Mouse (Mus musculus): ENCODE data around the gene Hpdl. TPM values are rescaled to one million over a fixed set of nuclear protein-coding genes. Genes with fewer than 3 reads are reported as not detected.

The Hpdl gene
- total RNA-seq, 2 experiments from 2014 or later = 0.72 to 1.1 TPM

DNA sequence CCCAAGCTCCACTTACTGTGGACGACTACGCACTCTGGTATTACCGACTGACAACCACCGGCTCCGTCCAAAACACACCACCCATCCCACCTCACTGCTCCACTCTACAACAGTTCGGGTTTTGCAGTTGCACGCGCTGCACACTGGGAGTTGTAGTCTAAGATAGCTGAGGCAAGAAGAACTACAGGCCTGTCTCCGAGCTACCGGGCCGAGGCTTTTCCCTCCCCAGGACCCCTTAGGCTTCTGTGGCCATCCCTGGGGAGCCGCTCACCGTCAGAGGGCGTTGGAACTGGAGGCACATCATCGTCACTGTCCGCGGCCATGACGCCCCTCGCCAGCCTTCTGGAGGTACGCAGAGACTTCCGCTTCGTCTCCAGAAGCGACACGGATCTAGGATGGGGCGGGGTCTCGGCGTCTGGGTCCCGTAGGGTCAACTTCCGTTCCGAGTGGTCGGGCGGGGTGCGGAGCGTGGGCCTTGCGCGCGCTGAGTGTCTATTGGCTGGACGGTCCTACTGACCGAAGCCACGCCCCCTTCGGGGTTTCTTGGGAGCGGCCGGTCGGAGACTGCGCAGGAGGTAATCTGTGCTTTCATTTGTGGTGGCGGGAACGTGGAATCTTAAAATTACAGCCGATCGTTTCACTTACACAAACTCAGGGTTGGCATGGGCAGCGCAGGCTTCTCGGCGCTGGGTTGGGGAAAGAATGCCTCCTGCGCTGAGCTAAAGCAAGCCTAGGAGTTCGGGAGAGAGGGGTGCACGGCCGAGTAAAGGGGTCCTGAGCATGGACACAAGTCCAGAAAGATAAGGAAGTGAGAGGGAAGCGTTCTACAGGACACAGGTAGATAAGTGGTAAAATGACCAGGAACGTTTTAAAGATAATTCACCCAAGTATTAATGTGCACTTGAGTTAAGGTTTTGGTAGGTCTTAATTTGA is 14.0 kb downstream of the Hpdl start, which contains the start of the genes Toe1 and Mutyh:
Gene Toe1 (minus strand): TSS at position 444 of the 933 bp plus-strand sequence.
Gene Mutyh (plus strand): TSS at position 527 of the 933 bp plus-strand sequence.
- peak; percentile 90 for DNase-seq (ENCODE audit: low spot score in 2 of 2)
- intact Hi-C loops (cut with DNase I) = no loop called here

DNA sequence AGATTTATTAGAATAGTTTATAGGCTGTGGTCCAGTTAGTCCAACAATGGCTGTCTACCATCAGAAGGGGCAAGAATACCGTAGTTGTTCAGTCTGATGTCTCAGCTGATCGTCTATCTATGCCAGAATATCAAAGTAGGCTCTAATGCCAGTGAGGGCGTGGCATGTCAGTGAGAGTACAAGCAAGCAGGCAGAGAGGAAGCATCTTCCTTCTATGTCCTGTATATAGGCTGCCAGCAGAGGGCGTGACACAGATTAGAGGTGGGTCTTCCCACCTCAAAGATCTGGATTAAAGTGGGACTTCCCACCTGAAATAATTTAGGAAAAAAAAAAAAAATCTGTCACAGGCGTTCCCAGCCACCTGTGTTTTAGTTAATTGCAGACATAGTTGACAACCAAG is 21.6 kb downstream of the Hpdl start:
- no peak for DNase-seq (ENCODE audit: low spot score in 2 of 2)
- intact Hi-C loops (cut with DNase I) = no loop called here

GRCm38 (mm10) chr4:116796442-116797110 is 24.9 kb downstream of the Hpdl start:
- DNase-seq (ENCODE audit: low spot score in 2 of 2) = no peak
- intact Hi-C loops (cut with DNase I) = no loop called here

DNA sequence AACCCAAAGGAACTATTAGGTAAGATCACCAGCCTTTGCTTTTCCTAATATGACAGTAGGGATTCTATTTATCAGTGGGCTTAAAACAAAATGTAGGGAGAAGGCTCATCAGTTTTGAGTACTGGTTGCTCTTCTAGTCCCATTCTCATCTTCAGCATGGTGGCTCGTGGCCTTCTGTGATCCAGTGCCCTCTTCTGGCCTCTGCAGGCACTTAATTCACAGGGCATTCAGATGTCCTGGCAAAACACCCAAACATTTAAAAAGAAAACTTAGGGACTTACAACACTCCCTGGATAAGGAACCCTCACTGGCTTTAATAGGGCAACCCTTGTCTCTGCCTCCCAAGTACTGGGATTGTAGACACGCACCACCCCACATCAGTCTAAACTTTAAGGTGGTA is 27.2 kb downstream of the Hpdl start:
- no peak for DNase-seq (ENCODE audit: low spot score in 2 of 2)
- intact Hi-C loops (cut with DNase I) = no loop called here

- no peak for DNase-seq (ENCODE audit: low spot score in 2 of 2)
- intact Hi-C loops (cut with DNase I) = no loop called here
These were observed 29.1 kb downstream of the Hpdl start for GRCm38 (mm10) chr4:116792453-116792852.

DNA sequence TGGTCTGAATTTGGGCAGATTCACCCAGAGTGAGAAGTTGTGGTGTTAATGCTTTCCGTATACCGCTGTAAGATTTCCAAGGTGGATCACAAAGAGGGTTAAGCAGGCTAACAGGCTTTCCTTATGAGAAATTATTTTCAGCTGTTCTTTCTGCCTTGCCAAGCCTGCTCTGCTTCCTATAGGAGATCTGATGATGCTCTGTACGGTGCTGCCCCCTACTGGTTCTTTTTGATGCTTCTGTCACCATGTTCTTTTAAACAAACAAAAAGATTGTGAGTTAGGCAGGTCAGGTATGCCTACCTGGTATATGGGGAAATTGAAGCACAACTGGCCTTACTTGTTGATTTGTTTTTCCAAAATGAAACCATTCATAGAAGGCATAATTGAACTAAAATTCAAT is 32.6 kb downstream of the Hpdl start:
- DNase-seq (ENCODE audit: low spot score in 2 of 2) = peak; percentile 61 to 80
- intact Hi-C loops (cut with DNase I) = loop anchor here (1.0 kb wide), 1 partner anchor 70 kb away; no protein-coding TSS in a partner anchor

GRCm38 (mm10) chr4:116787985-116788760 is 33.3 kb downstream of the Hpdl start:
- no peak for DNase-seq (ENCODE audit: low spot score in 2 of 2)
- intact Hi-C loops (cut with DNase I) = no loop called here

GRCm38 (mm10) chr4:116786587-116786986 is 34.9 kb downstream of the Hpdl start:
- DNase-seq (ENCODE audit: low spot score in 2 of 2) = no peak
- intact Hi-C loops (cut with DNase I) = no loop called here

DNA sequence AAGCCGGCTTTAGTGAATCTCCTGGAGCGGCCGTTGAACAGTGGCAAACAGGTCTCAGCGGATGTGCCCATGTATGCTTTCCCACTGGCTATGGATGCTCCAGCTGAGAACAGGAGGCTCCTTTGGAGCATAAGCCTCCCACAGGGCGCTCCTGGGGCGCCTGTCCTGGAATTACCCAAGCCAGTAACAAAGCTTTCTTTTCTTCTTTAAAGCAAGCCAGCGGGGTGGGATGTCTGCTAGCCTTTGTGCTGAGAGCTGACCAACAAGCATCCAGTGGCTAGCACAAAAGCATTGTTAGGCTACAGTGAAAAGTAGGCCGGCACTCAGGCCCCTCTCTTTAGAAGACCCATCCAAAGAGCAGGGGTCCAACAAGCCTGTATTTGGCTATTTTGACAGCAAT is 39.3 kb downstream of the Hpdl start:
- intact Hi-C loops (cut with DNase I) = no loop called here
- no peak for DNase-seq (ENCODE audit: low spot score in 2 of 2)

DNA sequence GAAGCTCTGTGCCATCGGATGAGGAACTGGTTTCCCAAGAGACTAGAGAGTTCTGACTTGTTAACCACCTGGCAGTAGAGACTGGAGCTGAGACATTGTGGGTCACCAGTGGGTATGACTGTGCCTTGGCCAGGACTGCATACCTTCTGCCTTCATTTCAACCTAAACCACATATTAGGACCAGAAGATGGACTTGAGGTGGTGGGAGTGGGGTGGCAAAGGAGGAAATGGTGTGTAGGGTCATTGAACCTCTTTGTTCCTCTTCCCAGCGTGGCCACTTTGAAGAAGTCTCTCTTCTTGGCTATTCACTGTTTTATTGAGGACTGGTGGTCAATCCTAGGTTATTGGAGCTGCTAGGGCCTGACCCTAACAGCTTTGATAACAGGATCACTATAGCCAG is 40.1 kb downstream of the Hpdl start:
- intact Hi-C loops (cut with DNase I) = no loop called here

GRCm38 (mm10) chr4:116780541-116780940 is 41.0 kb downstream of the Hpdl start:
- intact Hi-C loops (cut with DNase I) = no loop called here

More for the DNA sequence above, 40.1 kb downstream of the Hpdl start:
- DNase-seq (ENCODE audit: low spot score in 2 of 2) = no peak

DNA sequence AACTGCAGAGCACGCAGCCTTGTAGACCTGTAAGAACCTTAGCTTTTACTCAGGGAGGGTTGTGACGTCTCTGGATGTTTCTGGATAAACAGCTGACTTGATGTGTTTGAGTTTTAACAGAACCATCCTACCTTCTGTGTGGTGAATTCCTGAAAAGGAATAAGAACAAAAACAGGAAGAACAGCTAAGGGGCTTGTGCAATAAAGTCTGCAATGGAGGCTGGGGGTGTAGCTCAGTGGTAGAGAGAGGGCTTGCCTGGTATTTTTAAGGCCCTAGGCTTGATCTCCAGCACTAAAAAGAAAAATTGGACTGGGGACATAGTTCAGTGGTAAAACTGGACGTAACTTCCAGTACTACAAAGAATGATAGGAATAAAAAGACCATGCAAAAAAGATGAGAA is 44.4 kb downstream of the Hpdl start:
- no peak for DNase-seq (ENCODE audit: low spot score in 2 of 2)
- intact Hi-C loops (cut with DNase I) = no loop called here

More at GRCm38 (mm10) chr4:116780541-116780940, 41.0 kb downstream of the Hpdl start:
- no peak for DNase-seq (ENCODE audit: low spot score in 2 of 2)

DNA sequence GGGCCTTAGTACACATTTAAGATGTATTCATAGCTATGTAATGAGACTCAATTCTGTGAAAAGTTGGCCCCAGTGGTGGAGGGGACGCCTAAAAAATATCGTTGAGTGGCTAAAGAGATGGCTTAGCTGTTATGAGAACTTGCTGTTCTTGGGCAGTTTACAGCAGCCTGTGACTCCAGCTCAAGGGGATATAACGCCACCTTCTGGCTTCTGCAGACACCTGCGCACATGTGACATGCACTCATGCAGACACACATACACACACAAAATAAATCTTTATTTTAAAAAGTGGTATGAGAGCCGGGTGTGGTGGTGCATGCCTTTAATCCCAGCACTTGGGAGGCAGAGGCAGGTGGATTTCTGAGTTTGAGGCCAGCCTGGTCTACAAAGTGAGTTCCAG is 45.1 kb downstream of the Hpdl start:
- intact Hi-C loops (cut with DNase I) = no loop called here
- no peak for DNase-seq (ENCODE audit: low spot score in 2 of 2)

Other genes starting within 250 kb of the Hpdl start
- gene Ccdc17, start 225.1 kb downstream of the Hpdl start, total RNA-seq (2021) = 1 to 10 TPM; 5.3 to 6.3 TPM
- 10 to 100 TPM; 26.9 to 34.8 TPM for gene Nasp, start 193.8 kb downstream of the Hpdl start, total RNA-seq (2021)
- gene Akr1a1, start 170.0 kb downstream of the Hpdl start, total RNA-seq (2021) = 100 to 1,000 TPM; 380 to 465 TPM
- gene Prdx1, start 136.2 kb downstream of the Hpdl start, total RNA-seq (2021) = 100 to 1,000 TPM; 135 to 160 TPM
- gene Mmachc, start 113.3 kb downstream of the Hpdl start, total RNA-seq (2021) = 10 to 100 TPM; 17.5 TPM
- gene Ccdc163, start 113.2 kb downstream of the Hpdl start, total RNA-seq (2021) = 1 to 10 TPM; 4.6 to 5.1 TPM
- 1 to 10 TPM; 4.8 to 5.4 TPM for gene Tesk2, start 100.8 kb downstream of the Hpdl start, total RNA-seq (2021)
- 10 to 100 TPM; 10.7 to 12.1 TPM for gene Toe1, start 14.1 kb downstream of the Hpdl start, total RNA-seq (2021)
- gene Mutyh, start 14.0 kb downstream of the Hpdl start, total RNA-seq (2021) = 1 to 10 TPM; 1.6 to 3.0 TPM
- gene Zswim5, start 55.7 kb upstream of the Hpdl start, total RNA-seq (2021) = 10 to 100 TPM in 1 of 2 experiments, 1 to 10 TPM in 1; 8.9 to 10.2 TPM
- gene Urod, start 172.7 kb upstream of the Hpdl start, total RNA-seq (2021) = 10 to 100 TPM; 60.9 to 63.5 TPM
- gene Hectd3, start 173.6 kb upstream of the Hpdl start, total RNA-seq (2021) = 10 to 100 TPM; 41.5 to 45.7 TPM
- 10 to 100 TPM; 16.1 to 21.6 TPM for gene Eif2b3, start 197.7 kb upstream of the Hpdl start, total RNA-seq (2021)

Measured in left cerebral cortex, postnatal 36 days (tissue).